Mouse (Mus musculus) lung, postnatal 10 days (tissue): ENCODE results near the gene Gm10799.
A peak's percentile ranks its signal among the peaks of the same experiment; 100 is the strongest.
"Not testable (repeated sequence)": the region's sequence is repeated elsewhere in the genome, so short reads cannot be mapped to it uniquely, and the experiment has no call there.

Source experiments
- DNase-seq: peaks from one replicate; pipeline ENCODE4 v3.0.0; 2021

The Gm10799 gene

GRCm38 (mm10) chr2:104065526-104065925 lies 2.8 kb downstream of the Gm10799 start, which contains the start of gene Gm10912:
TSS of gene Gm10912 (plus strand) at chr2:104065826.
- not testable (repeated sequence) for DNase-seq

GRCm38 (mm10) chr2:104064152-104064551 lies 4.2 kb downstream of the Gm10799 start:
- no peak for DNase-seq

DNA sequence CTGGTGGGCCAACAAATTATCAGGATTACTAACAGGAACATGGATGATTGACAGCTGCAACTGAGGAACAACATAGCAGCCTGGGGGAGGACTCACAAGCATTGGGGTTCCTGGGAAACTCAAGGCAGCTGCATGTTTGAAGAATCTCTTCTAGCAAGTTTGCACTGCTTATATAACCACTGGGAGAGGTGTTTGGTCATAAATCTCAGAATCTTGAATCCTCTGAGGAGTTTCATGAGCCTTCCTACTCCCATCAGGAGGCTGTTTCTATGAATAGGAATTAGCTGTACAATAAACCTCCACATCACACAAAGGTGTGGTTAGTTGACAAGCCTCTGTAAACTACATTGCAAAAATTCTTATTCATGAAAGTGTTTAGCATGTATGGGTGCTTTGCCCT lies 5.7 kb downstream of the Gm10799 start:
- no peak for DNase-seq

DNA sequence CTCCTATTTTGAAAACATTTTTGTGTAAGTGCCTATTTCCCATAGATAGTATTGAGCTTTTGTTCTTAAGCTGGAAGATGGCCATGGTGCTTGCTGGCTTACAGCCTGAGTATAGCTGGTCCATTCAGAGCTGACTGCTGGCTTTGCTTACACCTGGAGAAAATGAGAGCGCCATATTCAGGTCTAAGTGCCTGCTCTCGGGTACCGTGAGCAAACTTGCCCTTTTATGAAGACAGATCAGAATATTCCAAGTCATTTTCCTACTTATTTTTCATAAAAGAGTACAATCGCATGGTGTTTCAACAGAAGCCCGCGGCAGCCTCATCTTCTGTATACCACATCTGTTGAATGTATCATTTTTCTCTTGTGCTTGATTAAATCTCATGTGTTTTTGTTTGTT lies 7.4 kb downstream of the Gm10799 start:
- no peak for DNase-seq

GRCm38 (mm10) chr2:104059786-104060185 lies 8.6 kb downstream of the Gm10799 start:
- no peak for DNase-seq

DNA sequence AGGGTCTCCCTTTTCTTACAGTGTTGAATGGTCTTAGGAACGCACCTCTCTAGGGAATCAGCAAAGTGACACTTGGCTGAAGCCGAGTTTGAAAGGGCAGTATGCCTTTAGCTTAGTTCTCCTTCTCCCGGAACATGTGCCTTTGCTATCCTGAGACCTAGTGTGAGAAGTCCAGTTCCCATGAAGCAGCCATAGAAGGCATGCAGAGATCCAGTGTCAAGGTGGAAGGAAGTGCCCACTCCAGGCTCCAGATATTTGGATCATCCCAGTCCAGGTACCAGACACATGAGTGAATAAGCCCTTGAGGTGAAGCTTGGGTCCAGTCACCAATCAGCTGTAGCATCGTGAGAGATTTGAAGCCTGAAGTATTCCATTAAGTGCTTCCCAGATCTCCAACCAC lies 9.4 kb downstream of the Gm10799 start:
- no peak for DNase-seq

DNA sequence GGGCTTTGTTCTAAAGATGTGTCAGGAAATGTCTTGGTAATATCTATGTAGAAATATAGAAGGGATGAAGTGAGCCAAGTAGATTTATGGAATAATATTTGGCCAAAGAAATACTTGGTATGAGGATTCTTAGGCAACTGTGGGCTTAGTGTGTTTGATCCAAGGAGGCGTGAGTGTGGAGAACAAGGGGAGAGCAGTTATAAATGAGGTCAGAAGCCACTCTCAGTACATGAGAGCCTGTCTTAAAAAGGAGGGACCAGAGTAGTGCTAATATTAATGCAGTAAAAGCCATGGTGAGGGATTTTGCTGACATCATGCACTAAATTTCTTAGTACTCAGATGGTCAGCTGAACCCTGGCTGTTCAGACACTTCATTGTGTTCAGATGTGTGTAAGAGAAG lies 10.0 kb downstream of the Gm10799 start:
- DNase-seq = no peak

- DNase-seq = peak; percentile 40
Observed at GRCm38 (mm10) chr2:104044479-104045080, 23.8 kb downstream of the Gm10799 start.

GRCm38 (mm10) chr2:104043624-104044478 lies 24.5 kb downstream of the Gm10799 start:
- DNase-seq = peak; percentile 64

DNA sequence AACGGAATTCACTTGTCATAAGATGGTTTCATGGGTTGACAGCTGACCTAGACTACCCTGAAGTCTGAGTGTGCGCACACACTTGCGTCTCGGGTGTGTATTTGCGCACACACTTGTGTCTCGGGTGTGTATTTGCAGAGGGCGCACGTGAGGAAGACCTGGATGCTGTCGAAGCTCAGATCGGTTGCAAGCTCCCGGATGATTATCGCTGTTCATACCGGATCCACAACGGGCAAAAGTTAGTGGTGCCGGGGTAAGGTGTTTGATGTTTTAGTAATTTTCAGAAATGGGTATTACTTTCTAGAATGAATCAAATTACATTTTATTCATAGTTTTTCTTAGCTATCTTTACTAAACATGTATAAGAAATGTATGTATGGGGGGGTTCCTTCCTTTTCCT lies 25.6 kb downstream of the Gm10799 start:
- no peak for DNase-seq

- peak; percentile 24 for DNase-seq
Observed at GRCm38 (mm10) chr2:104041632-104042031, 26.7 kb downstream of the Gm10799 start.

GRCm38 (mm10) chr2:104038236-104038635 lies 30.1 kb downstream of the Gm10799 start:
- DNase-seq = no peak

- DNase-seq = no peak
Observed at GRCm38 (mm10) chr2:104036316-104036715, 32.0 kb downstream of the Gm10799 start.

DNA sequence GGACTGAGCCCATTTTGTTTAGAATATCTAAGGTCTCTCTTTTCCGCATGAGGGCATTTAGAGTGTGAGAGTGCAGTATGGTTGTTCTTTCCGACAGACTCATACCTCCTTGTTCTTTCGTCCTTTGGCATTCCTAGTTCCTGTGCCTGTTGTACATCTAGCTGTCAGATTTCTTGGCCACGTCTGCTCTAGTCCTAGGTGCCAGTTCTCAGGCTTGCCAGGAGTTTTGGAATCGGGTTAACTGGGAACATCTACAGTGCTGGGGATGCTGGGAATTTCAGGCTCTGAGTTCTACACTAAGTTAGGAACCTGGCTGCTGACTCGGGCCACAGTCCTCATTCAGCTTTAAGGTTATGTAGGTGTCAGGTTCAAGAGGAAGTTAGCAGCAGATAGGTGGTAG lies 32.8 kb downstream of the Gm10799 start:
- no peak for DNase-seq

GRCm38 (mm10) chr2:104034832-104035472 lies 33.4 kb downstream of the Gm10799 start:
- DNase-seq = peak; percentile 74

GRCm38 (mm10) chr2:104032056-104032455 lies 36.3 kb downstream of the Gm10799 start:
- DNase-seq = no peak

- no peak for DNase-seq
Observed at GRCm38 (mm10) chr2:104030381-104030780, 38.0 kb downstream of the Gm10799 start.

GRCm38 (mm10) chr2:104029074-104029473 lies 39.3 kb downstream of the Gm10799 start:
- no peak for DNase-seq

- DNase-seq = no peak
Observed at GRCm38 (mm10) chr2:104028139-104028723, 40.1 kb downstream of the Gm10799 start, which contains the start of gene 4931422A03Rik. TSS of gene 4931422A03Rik (minus strand) at chr2:104028361.

- peak; percentile 90 for DNase-seq
Observed at GRCm38 (mm10) chr2:104027458-104028138, 40.8 kb downstream of the Gm10799 start, which contains the start of gene Fbxo3. TSS of gene Fbxo3 (plus strand) at chr2:104027721.

DNA sequence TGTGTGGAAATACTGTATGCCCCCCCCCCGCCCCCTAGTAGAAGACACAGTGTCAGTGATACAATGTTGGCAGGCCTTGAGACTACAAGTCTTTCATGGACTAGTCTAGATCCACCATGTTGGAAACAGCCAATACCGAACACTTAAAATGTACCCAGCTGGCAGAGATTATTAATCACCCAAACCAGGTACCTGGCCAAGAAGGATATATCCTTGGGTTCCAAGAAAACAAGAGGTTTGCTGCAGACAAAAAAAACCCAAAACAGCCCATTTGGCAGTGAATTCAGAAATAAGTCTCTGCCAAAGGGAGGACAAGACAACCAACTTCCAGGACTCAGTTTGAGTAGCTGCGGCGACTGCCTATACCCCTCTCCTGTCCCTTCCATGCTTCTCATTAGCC lies 43.7 kb downstream of the Gm10799 start:
- DNase-seq = no peak

- no peak for DNase-seq
Observed at GRCm38 (mm10) chr2:104023096-104023495, 45.3 kb downstream of the Gm10799 start.
